Mouse (Mus musculus) B cell, adult 2 months (primary cell): ENCODE data around the gene Gcnt2.
A peak's percentile ranks its signal among the peaks of the same experiment; 100 is the strongest.

ENCODE experiments used
- DNase-seq, 2 experiments: peaks; one replicate each; pipeline ENCODE4 v3.0.0; 2022

The Gcnt2 gene

GRCm38 (mm10) chr13:40859652-40860399, at the start of gene Gcnt2:
Gcnt2 (plus strand) TSS chr13:40859754.
- no peak for DNase-seq

- DNase-seq = no peak
These were observed 38.9 kb upstream of the Gcnt2 start for GRCm38 (mm10) chr13:40820617-40821016.

GRCm38 (mm10) chr13:40821911-40822310, 37.6 kb upstream of the Gcnt2 start:
- DNase-seq = no peak

DNA sequence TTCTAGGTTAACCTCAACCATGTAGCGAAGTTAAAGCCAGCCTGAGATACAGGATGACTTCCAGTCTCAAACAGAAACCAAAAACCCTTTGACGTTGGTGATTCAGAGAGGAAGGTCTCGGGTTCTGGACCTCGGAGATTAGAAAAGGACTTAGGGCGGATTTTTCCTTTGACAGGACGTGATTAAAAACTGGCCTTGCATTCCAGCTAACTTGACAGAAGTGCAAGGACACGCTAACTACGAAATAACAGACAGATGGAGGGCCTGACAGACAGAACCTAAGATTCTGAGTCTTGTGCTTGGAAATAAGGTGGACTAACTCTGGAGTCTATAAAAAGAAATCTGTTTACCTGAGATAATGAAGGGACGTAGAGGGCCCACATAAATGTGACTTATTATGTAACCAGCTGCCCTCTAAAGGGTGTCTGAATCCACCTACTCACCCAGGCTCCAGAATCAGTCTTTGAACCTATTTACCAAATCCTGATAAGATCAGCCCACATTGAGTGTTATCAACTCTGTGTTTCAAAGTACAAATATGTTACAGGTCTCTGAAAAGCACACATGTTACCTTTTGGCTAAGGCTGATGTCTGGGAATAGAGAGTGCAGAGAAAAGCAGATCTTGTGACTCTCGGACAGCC, 18.3 kb upstream of the Gcnt2 start:
- DNase-seq = no peak

GRCm38 (mm10) chr13:40842141-40842540, 17.4 kb upstream of the Gcnt2 start:
- no peak for DNase-seq

GRCm38 (mm10) chr13:40843418-40844067, 16.0 kb upstream of the Gcnt2 start:
- DNase-seq = peak; percentile 65 to 66

DNA sequence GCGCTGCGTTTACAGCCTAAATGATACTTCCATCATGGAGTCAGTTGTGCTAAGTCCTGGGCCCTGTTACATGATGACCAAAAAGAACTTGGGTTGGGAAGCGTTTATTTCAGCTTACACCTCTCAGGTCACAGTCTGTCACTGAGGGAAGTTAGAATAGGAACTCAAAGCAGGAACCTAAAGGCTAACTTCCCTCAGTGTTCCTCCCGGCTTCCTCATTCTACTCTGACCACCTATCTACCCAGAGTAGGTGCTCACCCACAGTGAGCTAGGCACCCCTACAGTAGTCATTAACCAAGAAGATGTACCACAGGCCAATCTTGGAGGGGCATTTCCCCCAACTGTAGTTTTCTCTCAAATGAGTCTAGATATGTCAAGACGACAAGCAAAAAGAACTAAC, 15.4 kb upstream of the Gcnt2 start:
- no peak for DNase-seq

GRCm38 (mm10) chr13:40845951-40846350, 13.6 kb upstream of the Gcnt2 start:
- DNase-seq = no peak

DNA sequence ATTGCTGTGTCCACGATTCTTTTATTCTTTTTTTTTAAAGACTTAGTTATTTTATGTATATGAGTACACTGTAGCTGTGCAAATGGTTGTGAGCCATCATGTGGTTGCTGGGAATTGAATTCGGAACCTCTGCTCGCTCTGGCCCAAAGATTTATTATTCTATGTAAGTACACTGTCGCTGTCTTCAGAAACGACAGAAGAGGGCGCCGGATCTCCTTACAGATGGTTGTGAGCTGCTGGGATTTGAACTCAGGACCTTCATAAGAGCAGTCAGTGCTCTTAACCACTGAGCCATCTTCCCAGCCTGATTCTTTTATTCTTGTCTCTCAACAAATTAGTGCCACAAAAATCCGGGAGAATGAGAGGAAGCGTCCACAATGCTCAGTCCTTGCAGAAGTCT, 13.2 kb upstream of the Gcnt2 start:
- DNase-seq = no peak

DNA sequence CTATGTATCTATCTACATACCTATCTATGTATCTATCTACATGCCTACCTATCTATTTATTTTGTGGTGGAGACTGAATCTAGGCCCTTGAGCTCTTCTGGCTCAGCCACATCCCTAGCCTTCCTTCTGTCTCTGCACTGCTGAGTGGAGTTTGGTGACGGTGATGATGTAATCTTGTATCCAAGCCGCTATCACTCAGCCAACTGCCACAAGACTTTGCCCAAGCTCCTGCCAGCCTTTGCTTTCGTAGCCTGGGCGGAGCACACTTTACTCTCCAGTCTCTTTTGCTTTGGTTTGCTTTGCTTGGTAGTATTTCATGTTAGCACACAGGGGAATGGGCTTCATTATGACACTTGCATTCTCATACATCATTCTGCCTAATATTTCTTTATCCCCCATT, 11.7 kb upstream of the Gcnt2 start:
- no peak for DNase-seq

DNA sequence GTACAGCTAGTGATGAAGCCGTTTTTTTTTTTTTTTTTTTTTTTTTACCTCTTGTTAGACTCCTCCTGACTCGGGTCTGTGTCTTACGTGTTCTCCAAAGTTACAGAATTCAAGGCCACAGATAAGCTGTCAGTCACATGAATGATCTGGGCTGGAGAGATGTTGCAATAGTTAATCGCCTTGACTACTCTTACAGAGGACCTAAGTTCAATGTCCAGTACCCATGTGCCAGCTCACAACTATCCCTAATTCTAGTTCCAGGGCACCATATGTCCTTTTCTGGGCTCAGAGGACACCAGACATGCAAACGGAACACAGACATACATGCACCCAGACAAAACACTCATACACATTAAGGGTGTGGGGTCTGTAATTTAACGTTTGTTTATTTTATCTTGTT, 8.9 kb upstream of the Gcnt2 start:
- no peak for DNase-seq

DNA sequence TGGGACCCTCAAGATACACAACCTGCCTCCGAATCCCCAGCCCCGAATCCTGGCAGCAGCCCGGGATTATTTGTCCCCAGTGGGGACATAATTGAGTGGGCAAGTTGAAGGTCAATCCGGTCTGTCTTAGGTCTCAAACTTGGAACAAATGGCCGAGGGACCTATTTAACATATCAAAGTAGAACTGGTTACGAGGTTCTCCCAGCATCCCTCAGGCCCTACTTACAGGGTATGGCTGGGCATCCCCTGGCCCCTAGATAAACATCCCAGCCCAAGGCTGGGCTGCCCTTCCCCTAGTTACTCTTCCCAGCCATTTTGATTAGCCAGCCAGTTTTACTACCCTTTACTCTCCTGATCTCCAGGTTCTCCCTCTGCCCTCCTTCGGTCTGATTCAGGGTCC, 8.3 kb upstream of the Gcnt2 start:
- no peak for DNase-seq

DNA sequence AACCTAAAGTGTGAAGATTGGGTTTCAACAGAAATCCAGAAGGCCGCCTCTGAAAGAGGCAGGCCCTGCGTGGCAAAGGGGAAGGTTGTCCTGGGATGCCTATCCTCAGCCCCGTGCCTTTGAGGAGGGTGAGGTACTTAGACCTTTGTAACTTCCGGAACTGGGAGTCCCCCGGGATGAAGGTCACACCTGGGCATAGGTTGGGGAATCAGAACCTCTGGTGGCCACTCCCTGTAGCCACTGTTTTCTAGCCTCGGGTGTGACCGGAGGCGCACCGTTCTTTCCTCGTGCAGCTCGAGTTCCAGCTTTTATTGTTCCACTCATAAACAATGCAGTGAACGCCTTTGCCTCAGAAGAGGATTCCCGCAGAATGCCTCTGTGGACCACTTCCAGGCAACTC, 7.6 kb upstream of the Gcnt2 start:
- DNase-seq = no peak

DNA sequence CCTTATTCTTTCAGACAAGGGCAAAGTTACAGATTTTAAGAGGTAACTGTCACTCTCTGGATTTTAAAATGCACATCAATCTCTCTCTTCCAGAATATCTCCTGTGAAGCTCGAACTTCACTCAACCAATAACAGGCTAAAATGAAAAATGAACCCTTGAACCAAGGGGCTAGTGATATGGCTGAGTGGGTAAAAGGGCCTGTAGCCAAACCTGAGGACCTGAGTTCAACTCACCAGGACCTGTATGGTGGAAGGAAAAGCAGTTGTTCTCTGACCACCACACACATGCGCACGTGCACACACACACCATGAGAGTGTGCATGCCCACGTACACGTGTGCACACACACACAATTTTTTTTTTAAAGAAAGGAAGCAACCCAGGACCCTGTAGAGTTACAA, 6.8 kb upstream of the Gcnt2 start:
- DNase-seq = no peak

DNA sequence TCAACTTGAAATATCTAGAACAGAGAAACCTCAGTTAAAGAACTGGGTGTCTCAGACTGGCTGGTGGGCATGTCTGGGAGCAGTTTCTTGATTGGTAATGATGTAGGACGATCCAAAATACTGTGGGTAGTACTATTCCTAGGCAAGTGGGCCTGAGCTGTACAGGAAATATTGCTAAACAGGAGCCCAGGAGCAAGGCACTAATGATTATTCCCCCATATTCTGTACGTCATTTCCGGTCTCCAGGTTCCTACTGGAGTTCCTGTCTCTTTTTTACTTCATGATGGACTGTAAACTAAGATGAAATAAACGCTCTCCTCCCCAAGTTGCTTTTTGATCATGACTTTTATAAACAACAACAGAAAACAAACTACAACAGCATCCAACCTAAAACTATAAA, 5.7 kb upstream of the Gcnt2 start:
- DNase-seq = no peak

GRCm38 (mm10) chr13:40854451-40855058, 5.0 kb upstream of the Gcnt2 start:
- no peak for DNase-seq

GRCm38 (mm10) chr13:40855266-40855665, 4.3 kb upstream of the Gcnt2 start:
- no peak for DNase-seq

DNA sequence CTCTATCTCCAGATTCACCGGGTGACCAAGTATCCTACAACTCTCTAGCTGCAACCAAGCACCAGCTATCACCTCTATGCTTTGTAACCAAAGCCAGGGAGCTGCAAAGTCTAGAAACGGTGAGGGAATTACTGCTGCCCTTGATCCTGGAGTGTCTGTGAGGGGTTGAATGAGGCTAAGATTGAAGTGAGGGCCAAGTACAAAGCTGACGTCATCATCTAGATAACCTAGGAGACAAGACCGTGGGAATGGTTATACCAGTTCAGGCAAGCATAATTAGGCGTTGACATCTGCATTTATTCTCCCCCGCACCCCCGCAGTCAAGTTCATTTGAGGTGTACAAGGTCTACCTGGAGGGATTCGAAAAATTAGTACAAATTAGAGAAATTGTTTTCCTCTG, 2.8 kb upstream of the Gcnt2 start:
- DNase-seq = no peak

DNA sequence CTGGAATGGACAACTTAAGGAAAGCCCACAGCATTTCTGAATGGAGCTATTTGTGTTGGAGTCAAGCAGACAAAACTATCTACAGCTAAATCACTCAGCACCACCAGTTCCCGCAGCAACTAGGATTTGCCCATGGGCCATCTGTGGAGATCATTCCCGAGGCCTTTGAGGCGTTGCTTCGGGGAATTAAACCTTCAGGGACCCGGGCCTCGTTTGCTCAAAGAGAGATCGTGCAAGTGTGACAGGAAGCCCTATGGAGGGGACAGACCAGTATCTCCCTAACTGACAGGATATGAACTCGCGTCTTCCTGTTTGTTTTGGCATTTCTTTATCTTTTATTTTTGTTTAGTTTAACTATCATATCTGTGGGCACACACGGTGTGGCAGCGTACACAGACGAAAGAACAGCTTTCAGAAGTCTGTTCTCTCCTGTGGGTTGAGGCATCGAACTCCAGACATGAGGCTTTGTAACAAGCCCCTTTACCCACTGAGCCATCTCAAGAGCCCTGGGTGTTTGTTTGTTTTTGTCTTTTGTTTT, 2.2 kb upstream of the Gcnt2 start:
- no peak for DNase-seq

GRCm38 (mm10) chr13:40859225-40859624, 329 bp upstream of the Gcnt2 start:
- DNase-seq = no peak

DNA sequence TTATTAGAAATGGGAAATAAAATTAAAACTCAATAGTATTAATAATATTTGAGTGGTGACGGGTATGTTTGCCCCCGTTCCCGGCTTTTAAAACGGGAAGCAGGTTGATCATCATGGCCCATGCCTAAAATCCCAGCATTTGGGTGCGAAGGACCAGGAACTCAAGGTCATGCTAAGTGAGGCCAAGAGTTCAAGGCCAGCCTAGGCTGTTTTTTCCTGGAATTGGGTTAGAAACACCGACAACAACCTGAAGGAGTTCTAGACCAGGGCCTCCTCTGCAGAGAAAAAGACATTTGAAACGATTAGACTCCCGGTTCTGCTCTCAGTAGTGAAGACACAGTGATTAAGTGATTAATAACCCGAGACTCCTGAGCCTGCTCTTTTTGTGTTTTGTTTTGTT, 3.5 kb downstream of the Gcnt2 start:
- DNase-seq = no peak

GRCm38 (mm10) chr13:40868844-40869587, 9.5 kb downstream of the Gcnt2 start:
- DNase-seq = peak; percentile 6 to 19

DNA sequence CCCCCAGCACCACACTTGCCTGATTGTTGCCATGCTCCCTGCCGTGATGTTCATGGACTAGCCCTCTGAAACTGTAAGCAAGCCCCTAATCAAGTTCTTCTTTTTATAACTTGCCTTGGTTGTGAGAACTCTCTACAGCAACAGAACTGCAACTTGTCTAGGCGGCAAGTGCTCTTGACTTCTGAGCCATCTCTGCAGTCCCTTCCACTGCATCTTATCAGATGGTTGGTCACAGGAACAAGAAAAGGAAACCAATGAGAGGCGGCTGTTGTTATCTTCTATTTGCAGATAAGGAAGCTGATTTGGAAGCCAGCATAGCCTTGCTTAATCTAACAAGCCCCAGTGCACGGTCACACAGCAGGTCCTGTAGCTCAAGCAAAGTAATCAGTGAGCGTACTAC, 14.5 kb downstream of the Gcnt2 start:
- no peak for DNase-seq
